Mouse (Mus musculus) neural tube, embryonic 11.5 days (tissue): ENCODE measurements around the gene Prkce. TPM values are rescaled to one million over a fixed set of nuclear protein-coding genes. Genes with fewer than 3 reads are reported as not detected.
A peak's percentile ranks its signal among the peaks of the same experiment; 100 is the strongest.

Source experiments
- ATAC-seq: fragments of 200-750 bp; cut with Nextera tagmentation; 2 replicates; pipeline ENCODE4 v1.8.0; 2017; ENCODE audit warnings: moderate number of reproducible peaks, mild to moderate bottlenecking, moderate TSS enrichment, moderate library complexity; ENCODE audit not compliant: insufficient read depth, low FRiP score, low TSS enrichment
- DNase-seq: peaks from one replicate; pipeline ENCODE4 v3.0.0-alpha.2; 2015; ENCODE audit warnings: low spot score
- H3K27ac ChIP-seq: fragments of 300-500 bp; sonication (generic); 2 replicates; pipeline ENCODE4 v1.5.1; 2014; ENCODE audit warnings: low read depth, mild to moderate bottlenecking, low read length
- H3K27me3 ChIP-seq: fragments of 300-500 bp; sonication (generic); 2 replicates; pipeline ENCODE4 v1.6.1; 2014; ENCODE audit warnings: mild to moderate bottlenecking, low read length, mixed read lengths; ENCODE audit not compliant: control insufficient read depth, insufficient read depth
- H3K36me3 ChIP-seq: fragments of 300-500 bp; sonication (generic); 2 replicates; pipeline ENCODE4 v1.6.1; 2014; ENCODE audit warnings: mild to moderate bottlenecking, low read length, moderate library complexity, mixed read lengths; ENCODE audit not compliant: control insufficient read depth, insufficient read depth
- H3K4me1 ChIP-seq: fragments of 300-500 bp; sonication (generic); 2 replicates; pipeline ENCODE4 v1.6.1; 2014; ENCODE audit warnings: low read length, mixed read lengths; ENCODE audit not compliant: control insufficient read depth, insufficient read depth
- H3K4me2 ChIP-seq: fragments of 300-500 bp; sonication (generic); 2 replicates; pipeline ENCODE4 v1.6.1; 2014; ENCODE audit warnings: low read depth, mild to moderate bottlenecking, moderate library complexity
- H3K4me3 ChIP-seq: fragments of 300-500 bp; sonication (generic); 2 replicates; pipeline ENCODE4 v1.5.1; 2014; ENCODE audit warnings: low read depth, low read length
- H3K9ac ChIP-seq: fragments of 300-500 bp; sonication (generic); 2 replicates; pipeline ENCODE4 v1.6.1; 2014; ENCODE audit warnings: mild to moderate bottlenecking, low read length
- H3K9me3 ChIP-seq: fragments of 300-500 bp; sonication (generic); 2 replicates; pipeline ENCODE4 v1.6.1; 2016; ENCODE audit warnings: low read length; ENCODE audit not compliant: control insufficient read depth
- WGBS: fragments of 180-500 bp; shearing (Covaris S2); extraction: QIAGEN DNeasy Blood & Tissue Kit; methylation state at CpG from one replicate; pipeline ENCODE4 v1.1.7; 2014; 5-methylcytosine and 5-hydroxymethylcytosine counted together
- polyA plus RNA-seq: library from polyadenylated mRNA; unstranded; fragments of >200 nt; fragmentation: Nextera tagmentation; extraction: Ambion mirVana; gene quantifications from 2 replicates; pipeline ENCODE4 v1.2.1, GENCODE M21; 2014

Gene Prkce
- polyA plus RNA-seq, 1 experiment from 2014 or later: 13.3 TPM

- Histone ChIP-seq H3K4me2 (no peak overlapping the region), H3K9me3 (no peaks in the 10 kb centered on the region), H3K27ac (no peak overlapping the region), H3K4me1 (no peaks in the 10 kb centered on the region), H3K36me3 (no peaks in the 10 kb centered on the region), H3K9ac (no peak overlapping the region), H3K4me3 (no peak overlapping the region), H3K27me3 (no peaks in the 10 kb centered on the region)
- DNase-seq (no peak), ATAC-seq (no peak)
- 82% methylated on average over 3 of the region's 3 CpGs for WGBS
Observed at GRCm38 (mm10) chr17:86454351-86454706, 286.7 kb downstream of the Prkce start.

DNA sequence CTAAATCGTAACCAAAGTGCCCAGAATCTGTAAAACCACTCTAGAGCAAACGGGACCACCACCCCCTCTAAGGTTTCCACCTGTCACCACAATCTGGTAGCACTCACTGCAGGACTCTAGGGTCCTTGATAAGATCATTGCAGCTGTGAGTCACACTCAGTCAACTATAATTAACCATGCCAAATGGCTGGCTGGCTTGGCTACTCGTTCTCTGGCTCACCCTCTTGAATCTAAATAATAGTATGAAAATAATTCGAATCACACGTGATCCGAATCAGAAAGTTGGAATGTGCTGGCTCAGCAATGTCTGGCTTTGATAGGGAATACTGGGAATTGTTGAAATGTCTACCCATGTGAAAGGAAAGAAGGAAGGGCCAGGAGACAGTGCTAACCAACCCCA, 288.9 kb downstream of the Prkce start:
- H3K27me3 ChIP-seq: no peaks in the 10 kb centered on the region
- H3K4me1 ChIP-seq: no peaks in the 10 kb centered on the region
- 86% methylated on average over 6 of the region's 6 CpGs for WGBS
- H3K9me3 ChIP-seq: no peaks in the 10 kb centered on the region
- H3K4me3 ChIP-seq: no peak overlapping the region
- H3K27ac ChIP-seq: no peak overlapping the region
- no peak for ATAC-seq
- no peak for DNase-seq
- H3K36me3 ChIP-seq: no peaks in the 10 kb centered on the region
- H3K4me2 ChIP-seq: no peak overlapping the region
- H3K9ac ChIP-seq: no peak overlapping the region

- ATAC-seq: no peak
- WGBS: 78% methylated on average over 11 of the region's 11 CpGs
- Histone ChIP-seq H3K27ac (no peak overlapping the region), H3K9me3 (no peaks in the 10 kb centered on the region), H3K9ac (no peak overlapping the region), H3K36me3 (no peaks in the 10 kb centered on the region), H3K4me2 (no peak overlapping the region), H3K4me1 (no peaks in the 10 kb centered on the region), H3K27me3 (no peaks in the 10 kb centered on the region), H3K4me3 (no peak overlapping the region)
- DNase-seq: no peak
Observed at GRCm38 (mm10) chr17:86458302-86458980, 290.9 kb downstream of the Prkce start.

GRCm38 (mm10) chr17:86460645-86461430, 293.3 kb downstream of the Prkce start:
- 78% methylated on average over 17 of the region's 17 CpGs for WGBS
- no peak overlapping the region for H3K4me3 ChIP-seq
- ATAC-seq (no peak), DNase-seq (no peak)
- no peak overlapping the region for H3K9ac ChIP-seq
- H3K27me3 ChIP-seq: no peaks in the 10 kb centered on the region
- H3K27ac ChIP-seq: no peak overlapping the region
- H3K4me2 ChIP-seq: no peak overlapping the region
- peaks cover 13% of the 10 kb centered on the region for H3K4me1 ChIP-seq
- no peaks in the 10 kb centered on the region for H3K9me3 ChIP-seq
- no peaks in the 10 kb centered on the region for H3K36me3 ChIP-seq

DNA sequence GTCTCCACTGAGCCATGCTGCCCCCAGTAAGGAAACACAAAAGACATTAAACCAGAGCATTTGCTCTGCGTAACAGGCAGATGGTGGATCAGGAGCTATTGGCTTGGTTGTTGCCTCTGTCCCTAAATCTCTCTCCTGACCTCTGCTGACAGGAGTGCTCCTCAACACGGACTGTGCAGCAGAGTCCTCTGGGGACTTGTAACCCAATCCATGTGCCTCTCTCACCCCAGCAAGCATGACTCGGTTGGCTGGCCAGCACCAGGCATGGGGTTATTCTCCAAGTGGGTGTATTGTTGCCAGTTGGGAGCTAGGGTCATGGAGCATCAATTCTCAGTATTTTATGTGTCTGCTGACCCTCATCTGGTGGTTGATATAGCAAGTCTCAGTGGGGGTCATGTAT, 295.8 kb downstream of the Prkce start:
- ATAC-seq (no peak), DNase-seq (no peak)
- no peaks in the 10 kb centered on the region for H3K9me3 ChIP-seq
- WGBS: 43% methylated on average over 3 of the region's 3 CpGs
- no peaks in the 10 kb centered on the region for H3K36me3 ChIP-seq
- H3K27ac ChIP-seq: no peak overlapping the region
- no peak overlapping the region for H3K4me3 ChIP-seq
- peaks cover 14% of the 10 kb centered on the region for H3K4me1 ChIP-seq
- no peak overlapping the region for H3K4me2 ChIP-seq
- H3K9ac ChIP-seq: no peak overlapping the region
- H3K27me3 ChIP-seq: no peaks in the 10 kb centered on the region

- WGBS: 76% methylated on average over 8 of the region's 8 CpGs
Observed at GRCm38 (mm10) chr17:86464197-86464596, 296.6 kb downstream of the Prkce start.

GRCm38 (mm10) chr17:86464689-86465363, 297.2 kb downstream of the Prkce start:
- DNase-seq (peak; percentile 50), ATAC-seq (peak; percentile 84)
- WGBS: 28% methylated on average over 16 of the region's 16 CpGs
- Histone ChIP-seq H3K9me3 (no peaks in the 10 kb centered on the region), H3K27ac (peak overlapping the region; percentile 36; the same call in 1 of the 2 replicates), H3K27me3 (no peaks in the 10 kb centered on the region), H3K4me3 (no peak overlapping the region), H3K36me3 (no peaks in the 10 kb centered on the region), H3K9ac (no peak overlapping the region), H3K4me2 (no peak overlapping the region), H3K4me1 (peaks cover 14% of the 10 kb centered on the region)

More at GRCm38 (mm10) chr17:86464197-86464596, 296.6 kb downstream of the Prkce start:
- Histone ChIP-seq H3K9ac (no peak overlapping the region), H3K27me3 (no peaks in the 10 kb centered on the region), H3K4me1 (peaks cover 14% of the 10 kb centered on the region), H3K4me3 (no peak overlapping the region), H3K27ac (no peak overlapping the region), H3K36me3 (no peaks in the 10 kb centered on the region), H3K4me2 (no peak overlapping the region), H3K9me3 (no peaks in the 10 kb centered on the region)
- DNase-seq: no peak
- ATAC-seq: no peak

DNA sequence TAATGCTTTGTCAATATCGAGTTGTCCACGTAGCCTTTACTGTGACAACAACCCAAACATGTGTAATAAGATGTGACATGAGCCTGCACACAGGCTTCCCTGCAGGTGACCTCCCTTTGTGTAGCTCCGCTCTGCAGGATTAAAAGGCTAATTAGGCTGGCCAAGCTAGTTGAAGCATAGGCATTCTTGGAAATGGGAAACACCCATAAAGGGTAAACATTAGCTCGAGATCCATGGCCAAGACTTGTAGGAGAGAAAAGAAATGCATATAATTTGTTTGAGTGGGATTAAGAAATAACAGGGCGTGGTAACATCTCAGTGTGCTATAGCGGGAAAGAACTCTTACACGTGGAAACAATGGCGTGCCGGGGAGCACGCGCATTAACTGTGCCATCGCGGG, 298.3 kb downstream of the Prkce start:
- Histone ChIP-seq H3K4me3 (no peak overlapping the region), H3K36me3 (no peaks in the 10 kb centered on the region), H3K4me1 (peaks cover 14% of the 10 kb centered on the region), H3K27ac (no peak overlapping the region), H3K4me2 (no peak overlapping the region), H3K9ac (no peak overlapping the region), H3K27me3 (no peaks in the 10 kb centered on the region), H3K9me3 (no peaks in the 10 kb centered on the region)
- DNase-seq (no peak), ATAC-seq (no peak)
- 62% methylated on average over 13 of the region's 13 CpGs for WGBS
